Mouse (Mus musculus) liver, embryonic 14 days (tissue): ENCODE measurements around the gene Extl1. TPM values are rescaled to one million over a fixed set of nuclear protein-coding genes. Genes with fewer than 3 reads are reported as not detected.

Experiments used
- polyA plus RNA-seq: library from polyadenylated mRNA; depleted of rRNA; stranded (reverse); fragments of >200 nt; gene quantifications from 2 replicates; pipeline ENCODE4 v1.2.3, GENCODE M21; 2012; rRNA removed

Gene Extl1
- 0.10 TPM in 2 replicates for polyA plus RNA-seq

DNA sequence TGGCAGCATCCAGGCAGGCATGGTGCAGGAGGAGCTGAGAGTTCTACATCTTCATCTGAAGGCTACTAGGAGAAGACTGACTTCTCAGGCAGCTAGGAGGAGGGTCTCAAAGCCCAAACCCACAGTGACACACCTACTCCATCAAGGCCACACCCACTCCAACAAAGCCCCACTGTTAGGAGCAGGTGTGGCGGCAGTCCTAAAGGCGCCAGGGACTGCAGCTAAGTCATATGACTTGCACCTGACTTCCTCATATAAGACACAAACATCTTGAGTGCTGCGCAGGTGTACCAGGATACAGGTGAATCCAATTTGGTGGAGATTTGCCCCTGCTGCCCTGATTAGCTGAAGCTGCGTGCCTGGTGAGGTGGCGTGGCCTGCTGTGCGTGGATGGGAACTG lies at the start of gene Extl1:
TSS of gene Extl1 (minus strand) at position 101 of the 400 bp plus-strand sequence.

DNA sequence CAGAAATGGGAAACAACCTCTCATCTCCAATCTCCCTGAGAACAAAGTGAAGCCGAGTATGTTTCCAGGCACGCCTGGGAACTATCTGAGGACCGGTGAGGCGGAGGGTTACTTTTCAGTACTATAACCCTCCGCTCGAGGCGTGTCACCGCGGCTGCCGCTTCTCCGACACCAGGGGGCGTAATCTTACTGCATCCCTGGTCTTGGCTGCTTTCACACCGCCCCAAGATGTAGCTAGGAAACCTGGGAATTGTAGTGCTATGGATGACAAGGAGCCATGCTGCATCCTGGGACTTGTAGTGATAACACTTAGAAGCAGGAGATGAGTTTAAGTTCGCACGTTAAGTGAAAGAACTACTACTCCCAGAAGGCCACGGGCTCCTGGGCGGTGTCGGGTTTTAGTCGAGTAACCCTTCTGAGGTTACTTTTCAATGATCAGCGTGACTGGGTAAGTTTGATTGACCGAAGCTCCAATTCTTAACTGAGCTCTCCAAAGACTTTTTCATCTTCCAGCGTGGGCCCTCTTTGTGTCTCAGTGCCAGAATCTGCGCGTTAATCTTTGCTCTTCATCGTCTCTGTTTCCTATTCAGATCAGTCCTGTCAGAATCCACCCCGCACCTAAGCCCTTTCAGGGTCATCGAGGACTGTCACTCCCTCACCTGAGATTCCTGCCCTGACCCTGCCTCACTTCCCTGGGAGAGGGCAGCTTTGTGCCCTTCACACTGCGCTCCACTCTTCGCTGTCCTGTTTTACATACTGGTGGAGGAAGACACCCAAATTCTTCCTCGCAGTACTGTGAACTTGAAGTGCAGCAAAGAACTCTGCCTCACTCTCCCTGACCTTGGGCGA lies 12.6 kb upstream of the Extl1 start, which contains the start of gene Pafah2:
TSS of gene Pafah2 (plus strand) at position 344 of the 849 bp plus-strand sequence.

DNA sequence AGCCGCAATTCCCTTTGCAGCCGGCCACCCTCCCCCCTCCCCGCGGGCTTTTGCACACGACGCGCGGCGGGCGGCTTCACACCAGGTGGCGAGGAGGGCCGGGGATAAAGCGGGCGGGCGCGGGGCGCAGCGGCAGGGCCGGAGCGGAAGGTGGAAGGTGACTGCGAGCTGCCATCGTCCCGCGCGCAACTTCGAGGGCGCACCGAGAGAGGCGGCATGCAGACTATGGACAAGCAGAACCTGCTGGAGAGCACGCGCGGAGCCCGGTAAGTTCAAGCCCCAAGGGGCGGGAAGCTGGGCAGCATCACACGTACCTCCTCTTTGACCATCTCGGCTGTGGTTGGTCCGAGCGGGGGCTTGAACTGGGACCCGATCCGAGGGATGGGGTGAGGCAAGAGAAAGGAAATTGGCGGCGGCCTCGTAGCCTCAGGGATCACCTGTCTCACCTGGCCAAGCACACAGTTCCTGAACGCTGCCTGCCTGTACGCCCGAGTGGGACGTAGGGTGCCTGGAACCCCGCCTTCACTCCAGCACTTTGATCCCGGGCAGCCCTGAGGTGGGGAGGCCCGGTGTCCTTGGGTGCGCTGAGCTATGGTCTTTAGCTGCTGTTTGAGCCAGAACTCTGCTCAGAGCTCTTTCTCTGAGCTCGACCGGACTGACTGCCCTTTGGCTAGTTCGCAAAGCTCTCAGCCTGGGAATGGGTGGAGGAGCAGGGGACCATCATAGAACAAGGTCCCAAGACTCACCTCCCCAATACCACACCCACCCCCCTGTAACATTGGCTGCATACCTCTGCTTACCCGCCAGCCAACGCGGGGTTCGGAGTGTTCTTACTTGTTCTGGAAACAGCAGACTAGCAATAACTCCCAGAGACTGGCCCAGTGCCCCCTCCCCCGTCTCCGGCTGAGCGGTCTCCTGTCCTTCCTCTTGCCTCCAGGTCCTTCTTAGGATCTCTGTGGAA lies 40.3 kb downstream of the Extl1 start, which contains the start of gene Slc30a2:
TSS of gene Slc30a2 (plus strand) at position 111 of the 961 bp plus-strand sequence.

DNA sequence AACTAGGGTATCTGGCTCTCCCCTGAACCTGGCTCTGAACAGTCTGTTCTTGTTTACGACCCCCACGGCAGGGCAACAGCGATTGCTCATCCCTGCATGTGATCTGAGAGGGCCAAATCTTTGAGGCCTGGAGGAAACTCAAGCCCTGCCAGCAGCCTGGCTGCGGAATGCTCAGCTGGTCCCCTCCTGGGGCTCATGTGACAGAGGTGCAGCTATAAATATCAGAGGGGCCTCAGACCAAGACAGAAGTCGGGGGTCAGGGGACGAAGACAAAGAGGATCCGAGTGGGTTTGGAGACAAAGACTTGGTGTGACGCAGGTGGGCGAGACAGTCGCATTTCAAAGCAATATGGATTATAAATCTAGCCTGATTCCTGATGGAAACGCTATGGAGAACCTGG lies 68.8 kb downstream of the Extl1 start, which contains the start of gene Trim63:
TSS of gene Trim63 (plus strand) at position 245 of the 400 bp plus-strand sequence.

Other genes with a start within 250 kb of the Extl1 start
- 14.3 and 19.2 TPM in 2 replicates for gene Cep85, start 196.7 kb downstream of the Extl1 start, polyA plus RNA-seq
- not detected in 2 replicates for gene Gm7534, start 180.8 kb downstream of the Extl1 start, polyA plus RNA-seq
- gene Catsper4, start 156.5 kb downstream of the Extl1 start, polyA plus RNA-seq = not detected in 2 replicates
- gene Cnksr1, start 145.5 kb downstream of the Extl1 start, polyA plus RNA-seq = 0.03 and 0.08 TPM in 2 replicates
- gene E130218I03Rik, start 140.2 kb downstream of the Extl1 start, polyA plus RNA-seq = not detected in 2 replicates
- gene Zfp593, start 138.3 kb downstream of the Extl1 start, polyA plus RNA-seq = 6.0 and 6.2 TPM in 2 replicates
- not detected in 2 replicates for gene Gm30191, start 136.9 kb downstream of the Extl1 start, polyA plus RNA-seq
- 0.72 and 0.92 TPM in 2 replicates for gene Grrp1, start 129.7 kb downstream of the Extl1 start, polyA plus RNA-seq
- 5.1 and 5.3 TPM in 2 replicates for gene Pdik1l, start 96.0 kb downstream of the Extl1 start, polyA plus RNA-seq
- gene Trim63, start 68.7 kb downstream of the Extl1 start, polyA plus RNA-seq = 0.06 and 0.16 TPM in 2 replicates
- 0.02 and 0.03 TPM in 2 replicates for gene Slc30a2, start 40.7 kb downstream of the Extl1 start, polyA plus RNA-seq
- gene Pafah2, start 12.5 kb upstream of the Extl1 start, polyA plus RNA-seq = 3.4 and 4.6 TPM in 2 replicates
- 92.8 and 131 TPM in 2 replicates for gene Stmn1, start 84.5 kb upstream of the Extl1 start, polyA plus RNA-seq
- gene Paqr7, start 112.8 kb upstream of the Extl1 start, polyA plus RNA-seq = 3.0 and 4.1 TPM in 2 replicates
- 21.6 and 26.4 TPM in 2 replicates for gene Aunip, start 127.1 kb upstream of the Extl1 start, polyA plus RNA-seq
- gene Mtfr1l, start 151.5 kb upstream of the Extl1 start, polyA plus RNA-seq = 25.3 and 29.4 TPM in 2 replicates
- 3.4 and 4.1 TPM in 2 replicates for gene Selenon, start 168.3 kb upstream of the Extl1 start, polyA plus RNA-seq